Mouse (Mus musculus) layer of hippocampus, adult 18-20 months (tissue): Measurements from ENCODE around the gene Klhl12. TPM values are rescaled to one million over a fixed set of nuclear protein-coding genes. Genes with fewer than 3 reads are reported as not detected.
"Not testable (repeated sequence)": the region's sequence is repeated elsewhere in the genome, so short reads cannot be mapped to it uniquely, and the experiment has no call there.

Experiments
- DNase-seq, 2 experiments: peaks; one replicate each; pipeline ENCODE4 v3.0.0; 2022; ENCODE audit warnings: low spot score in 2 of 2
- total RNA-seq, 2 experiments: library from RNA; stranded (reverse); gene quantifications; 2 replicates each; pipeline ENCODE4 v1.2.3; 2021

The Klhl12 gene
- total RNA-seq, 2 experiments from 2014 or later: 40.7 to 44.8 TPM

GRCm38 (mm10) chr1:134513876-134514590 lies 58.7 kb downstream of the Klhl12 start:
- peak in 1 of 2 experiments; percentile 18 for DNase-seq

GRCm38 (mm10) chr1:134515891-134516290 lies 60.6 kb downstream of the Klhl12 start:
- no peak for DNase-seq

GRCm38 (mm10) chr1:134516491-134517198 lies 61.3 kb downstream of the Klhl12 start:
- no peak for DNase-seq

GRCm38 (mm10) chr1:134517841-134518240 lies 62.5 kb downstream of the Klhl12 start:
- DNase-seq: not testable (repeated sequence)

GRCm38 (mm10) chr1:134518677-134519076 lies 63.3 kb downstream of the Klhl12 start:
- peak; percentile 79 to 94 for DNase-seq

- DNase-seq: not testable (repeated sequence)
These were observed 63.9 kb downstream of the Klhl12 start for GRCm38 (mm10) chr1:134519201-134519600.

GRCm38 (mm10) chr1:134520001-134520721 lies 64.8 kb downstream of the Klhl12 start:
- no peak for DNase-seq

- no peak for DNase-seq
These were observed 65.8 kb downstream of the Klhl12 start for GRCm38 (mm10) chr1:134521163-134521562.

- no peak for DNase-seq
These were observed 67.0 kb downstream of the Klhl12 start for GRCm38 (mm10) chr1:134522325-134522724.

GRCm38 (mm10) chr1:134524424-134524823 lies 69.1 kb downstream of the Klhl12 start:
- peak in 1 of 2 experiments; percentile 19 for DNase-seq

- DNase-seq: no peak
These were observed 69.7 kb downstream of the Klhl12 start for GRCm38 (mm10) chr1:134525015-134525414.

GRCm38 (mm10) chr1:134526752-134527151 lies 71.4 kb downstream of the Klhl12 start:
- no peak for DNase-seq

- DNase-seq: peak in 1 of 2 experiments; percentile 42
These were observed 75.3 kb downstream of the Klhl12 start for GRCm38 (mm10) chr1:134530618-134531017.

GRCm38 (mm10) chr1:134533710-134534109 lies 78.4 kb downstream of the Klhl12 start:
- not testable (repeated sequence) for DNase-seq

GRCm38 (mm10) chr1:134535054-134535453 lies 79.7 kb downstream of the Klhl12 start:
- no peak for DNase-seq

- DNase-seq: no peak
These were observed 80.2 kb downstream of the Klhl12 start for GRCm38 (mm10) chr1:134535513-134535912.

- no peak for DNase-seq
These were observed 85.3 kb downstream of the Klhl12 start for GRCm38 (mm10) chr1:134540610-134541009.

Other genes starting within 250 kb of the Klhl12 start
- gene Adora1, start 220.1 kb upstream of the Klhl12 start, total RNA-seq: 100 to 1,000 TPM; 212 to 220 TPM
- gene Myog, start 165.5 kb upstream of the Klhl12 start, total RNA-seq: not detected
- gene Ppfia4, start 122.6 kb upstream of the Klhl12 start, total RNA-seq: 10 to 100 TPM; 66.5 to 68.4 TPM
- gene Tmem183a, start 93.6 kb upstream of the Klhl12 start, total RNA-seq: 10 to 100 TPM; 60.3 to 71.7 TPM
- gene 4933406M09Rik, start 69.6 kb upstream of the Klhl12 start, total RNA-seq: not detected
- gene Cyb5r1, start 50.0 kb upstream of the Klhl12 start, total RNA-seq: 10 to 100 TPM; 30.1 to 33.0 TPM
- 10 to 100 TPM; 58.0 to 60.7 TPM for gene Adipor1, start 40.2 kb upstream of the Klhl12 start, total RNA-seq
- 10 to 100 TPM; 22.3 to 25.3 TPM for gene Rabif, start 39.1 kb downstream of the Klhl12 start, total RNA-seq
- under 1 TPM in 1 of 2 experiments, not detected in 1; 0.22 TPM for gene Mgat4e, start 94.2 kb downstream of the Klhl12 start, total RNA-seq
- gene Kdm5b, start 104.6 kb downstream of the Klhl12 start, total RNA-seq: 10 to 100 TPM; 67.4 to 70.5 TPM
- gene Syt2, start 191.1 kb downstream of the Klhl12 start, total RNA-seq: 10 to 100 TPM; 25.6 to 30.0 TPM